Mouse (Mus musculus): Measurements from ENCODE around the gene Tbl1xr1.

The Tbl1xr1 gene

DNA sequence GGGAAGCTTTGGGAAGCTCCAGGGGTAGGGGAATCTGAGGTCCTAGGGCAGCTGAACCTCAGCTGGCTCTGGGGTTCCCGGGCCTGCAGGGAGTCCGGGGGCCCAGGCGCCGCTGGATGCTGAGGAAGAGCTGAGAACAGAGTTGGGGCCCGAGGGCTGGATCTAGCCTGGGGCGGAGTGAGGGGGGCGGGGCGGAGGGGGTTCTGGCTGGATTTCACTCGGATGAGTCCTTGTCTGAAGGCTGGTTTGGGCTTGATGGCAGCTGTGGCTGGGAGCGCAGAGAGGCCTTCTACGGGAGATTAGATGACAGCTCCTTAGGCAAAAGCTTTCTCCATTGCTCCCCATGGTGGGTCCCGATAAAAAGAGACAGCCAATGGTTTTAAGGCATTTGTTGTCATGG lies 145.9 kb downstream of the Tbl1xr1 start:
- ChIA-PET POLR2A (interaction anchor here in 3 of 4 experiments (0.6 to 2.0 kb wide), 7 partner anchors 9 to 157 kb away, joined by 3 to 5 read pairs (median 3); no protein-coding TSS in a partner anchor), CTCF (no interaction called here)

DNA sequence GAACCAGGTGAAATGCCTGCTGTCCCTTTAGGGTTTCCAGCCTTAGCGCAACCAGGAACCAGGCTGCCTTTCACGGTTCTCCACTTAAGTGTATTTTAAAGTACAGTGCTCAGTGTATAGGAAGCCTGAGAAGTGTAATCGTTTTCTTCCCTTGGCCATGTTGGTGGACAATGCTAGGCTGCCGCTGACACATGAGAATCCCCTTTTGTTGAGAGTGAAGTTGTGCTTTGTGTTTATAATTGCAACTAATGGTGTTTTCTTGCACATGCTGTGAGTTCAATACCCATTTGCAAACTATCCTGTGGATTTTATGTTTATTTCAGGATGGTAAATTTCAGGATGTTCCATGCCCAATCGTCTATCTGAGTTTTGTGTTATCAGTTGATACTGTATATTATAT lies 146.6 kb downstream of the Tbl1xr1 start:
- CTCF ChIA-PET, result no interaction called here
- POLR2A ChIA-PET, result interaction anchor here in 2 of 4 experiments (1.3 kb wide), 2 partner anchors 13 to 148 kb away, joined by 3 read pairs; no protein-coding TSS in a partner anchor

DNA sequence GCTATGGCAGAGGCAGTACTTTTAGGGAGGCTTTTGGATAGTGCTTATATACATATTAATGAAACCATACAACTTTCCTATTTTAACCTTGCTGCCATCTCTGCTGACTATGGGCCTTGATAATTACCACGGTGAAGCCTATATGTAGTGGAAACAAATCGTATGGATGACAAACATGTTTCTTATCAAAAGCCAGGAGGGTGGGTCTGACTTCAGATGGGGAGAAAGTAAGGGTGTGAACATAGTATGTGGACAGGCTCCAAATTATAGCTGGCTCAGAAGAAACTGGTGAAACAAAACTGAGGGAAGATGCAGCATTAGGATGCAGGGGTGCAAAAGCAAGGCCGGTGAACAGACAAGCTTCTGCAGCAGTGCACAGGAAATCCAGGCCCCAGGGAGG lies 151.6 kb downstream of the Tbl1xr1 start:
- POLR2A ChIA-PET, result no interaction called here
- CTCF ChIA-PET, result interaction anchor here in 1 of 4 experiments (0.5 kb wide), 1 partner anchor 45 kb away, joined by 3 read pairs; no protein-coding TSS in a partner anchor

DNA sequence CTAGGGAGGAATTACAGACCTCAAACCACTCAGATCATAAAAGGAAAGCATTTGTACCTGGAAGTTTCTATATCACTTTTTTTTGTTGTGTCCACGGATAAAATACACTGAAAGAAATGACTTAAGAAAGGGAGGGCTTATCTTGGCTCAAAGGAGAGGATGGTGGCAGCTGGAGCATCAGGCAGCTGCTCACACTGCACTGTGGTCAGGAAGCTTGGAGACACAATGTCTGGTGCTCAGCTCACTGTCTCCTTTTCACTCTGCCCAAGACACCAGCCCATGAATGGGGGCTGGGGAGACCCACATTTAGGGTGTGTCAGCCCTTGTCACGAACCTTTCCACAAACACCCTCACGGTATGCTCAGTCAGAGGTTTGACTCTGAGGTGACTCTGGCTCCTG lies 154.2 kb downstream of the Tbl1xr1 start:
- ChIA-PET CTCF (interaction anchor here in 2 of 4 experiments (0.5 to 0.6 kb wide), 2 partner anchors 52 to 1313 kb away, joined by 3 to 4 read pairs; no protein-coding TSS in a partner anchor), POLR2A (interaction anchor here in 2 of 4 experiments (0.5 kb wide), 2 partner anchors 79 to 382 kb away, joined by 3 to 4 read pairs; no protein-coding TSS in a partner anchor)

DNA sequence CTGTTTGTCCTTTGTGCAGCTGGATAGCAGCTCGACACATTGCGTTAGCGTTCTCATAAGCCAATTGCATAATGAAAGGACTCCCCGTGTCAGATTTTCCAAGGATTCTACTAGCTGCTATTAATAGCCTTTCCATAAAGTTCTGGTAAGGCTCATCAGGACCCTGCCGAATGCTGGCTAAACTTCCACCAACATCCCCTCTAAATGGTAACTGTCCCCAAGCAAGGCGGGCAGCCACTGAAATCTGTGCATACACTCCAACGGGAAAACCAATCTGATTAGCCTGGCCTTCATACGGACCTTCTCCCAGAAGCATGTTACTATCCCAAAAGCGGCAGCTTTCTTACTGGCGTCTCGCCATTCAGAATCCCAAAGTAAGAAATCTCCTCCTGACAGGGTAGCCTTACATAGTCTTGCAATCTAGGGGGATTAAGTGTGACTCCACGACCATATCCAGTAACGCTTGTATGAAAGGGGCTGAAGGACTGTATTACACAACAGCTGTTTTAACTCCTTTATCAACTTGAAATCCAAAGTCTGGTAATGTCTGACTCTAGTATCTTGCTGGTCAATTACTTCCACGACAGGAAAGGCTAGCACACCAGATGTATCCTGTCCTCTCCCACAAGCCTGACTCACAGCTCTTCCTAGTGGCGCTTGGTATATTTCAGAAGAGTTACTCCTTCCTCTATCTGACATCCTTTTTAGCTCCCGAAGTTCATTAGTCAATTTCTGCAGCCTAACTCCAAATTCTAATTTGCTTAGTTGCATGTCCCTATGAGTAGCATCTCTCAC lies 161.9 kb downstream of the Tbl1xr1 start:
- POLR2A ChIA-PET, result no interaction called here

More for the DNA sequence above, 161.9 kb downstream of the Tbl1xr1 start:
- CTCF ChIA-PET, result no interaction called here

All from embryonic stem cell, embryonic (primary cell).